Mouse (Mus musculus) liver, adult (tissue): ENCODE results near the gene Glis1.

Source experiments
- GATA4 ChIP-seq: IDR thresholded peaks from 2 replicates; pipeline ENCODE4 v1.6.1; 2014; ENCODE audit warnings: mild to moderate bottlenecking, low read length; ENCODE audit not compliant: insufficient replicate concordance

Gene Glis1

GRCm38 (mm10) chr4:107577146-107577839 is 142.9 kb downstream of the Glis1 start:
- no peak for TF ChIP-seq GATA4

- no peak for TF ChIP-seq GATA4
These were observed 146.5 kb downstream of the Glis1 start for GRCm38 (mm10) chr4:107580883-107581282.

GRCm38 (mm10) chr4:107586391-107586790 is 152.0 kb downstream of the Glis1 start:
- no peak for TF ChIP-seq GATA4

GRCm38 (mm10) chr4:107588637-107589036 is 154.2 kb downstream of the Glis1 start:
- TF ChIP-seq GATA4: no peak

GRCm38 (mm10) chr4:107589046-107589445 is 154.7 kb downstream of the Glis1 start:
- no peak for TF ChIP-seq GATA4

- no peak for TF ChIP-seq GATA4
These were observed 156.6 kb downstream of the Glis1 start for GRCm38 (mm10) chr4:107590805-107591534.

- no peak for TF ChIP-seq GATA4
These were observed 159.0 kb downstream of the Glis1 start for GRCm38 (mm10) chr4:107593426-107593825.

- TF ChIP-seq GATA4: no peak
These were observed 163.0 kb downstream of the Glis1 start for GRCm38 (mm10) chr4:107597226-107597897.

GRCm38 (mm10) chr4:107597898-107598580 is 163.6 kb downstream of the Glis1 start:
- no peak for TF ChIP-seq GATA4

GRCm38 (mm10) chr4:107602284-107602683 is 167.9 kb downstream of the Glis1 start:
- no peak for TF ChIP-seq GATA4

- TF ChIP-seq GATA4: no peak
These were observed 168.4 kb downstream of the Glis1 start for GRCm38 (mm10) chr4:107602787-107603186.

GRCm38 (mm10) chr4:107603208-107603607 is 168.8 kb downstream of the Glis1 start:
- no peak for TF ChIP-seq GATA4

- TF ChIP-seq GATA4: no peak
These were observed 171.7 kb downstream of the Glis1 start for GRCm38 (mm10) chr4:107605964-107606602.

- no peak for TF ChIP-seq GATA4
These were observed 175.4 kb downstream of the Glis1 start for GRCm38 (mm10) chr4:107609775-107610174.
